8 mouse cellular contexts compared by ENCODE assay signal in genomic region chr15:80132993-80133586, GRCm38 (mm10). TPM values are rescaled to one million over a fixed set of nuclear protein-coding genes. Genes with fewer than 3 reads are reported as not detected.
A peak's percentile ranks its signal among the peaks of the same experiment; 100 is the strongest.
DNase-seq lines count a peak whose midpoint lies in the region; ATAC-seq and TF ChIP-seq lines count a peak whose summit lies in the region.

Tab1 (plus strand) TSS chr15:80133127.

- under 1% methylated on average over 59 of the region's 59 CpGs for WGBS in heart, embryonic 10.5 days
- WGBS in kidney, embryonic 15.5 days, result under 1% methylated on average over 57 of the region's 59 CpGs

- peak within 1 kb of the TSS; percentile 61 for H3K9ac ChIP-seq in kidney, embryonic 15.5 days

- H3K4me3 ChIP-seq in bone marrow macrophage, adult 2 months (ENCODE audit: insufficient read depth, low read length), result peak within 1 kb of the TSS; percentile 73
- peak within 1 kb of the TSS; percentile 69 for H3K4me3 ChIP-seq in embryonic fibroblast, embryonic 13.5 days (ENCODE audit: insufficient read depth, low read length)
- peak within 1 kb of the TSS; percentile 78 for H3K4me3 ChIP-seq in heart, embryonic 10.5 days
- H3K4me3 ChIP-seq in kidney, embryonic 15.5 days (replicated peaks), result peak within 1 kb of the TSS; percentile 72

- TF ChIP-seq POLR2A in bone marrow macrophage, adult 2 months (IDR thresholded peaks at IDR 0.05; ENCODE audit: borderline replicate concordance, low read depth, low read length), result no peak
- TF ChIP-seq POLR2A in embryonic fibroblast, embryonic 13.5 days (IDR thresholded peaks at IDR 0.05; ENCODE audit: low read depth, low read length), result peak; percentile 48

- H3K9me3 ChIP-seq in heart, embryonic 10.5 days, result no peaks in the 10 kb centered on the region
- no peaks in the 10 kb centered on the region for H3K9me3 ChIP-seq in kidney, embryonic 15.5 days (replicated peaks)

- H3K4me2 ChIP-seq in kidney, embryonic 15.5 days, result peak within 1 kb of the TSS; percentile 83

- peaks cover 29% of the 10 kb centered on the region for H3K4me1 ChIP-seq in bone marrow macrophage, adult 2 months (ENCODE audit: control insufficient read depth, insufficient read depth, low read length)
- H3K4me1 ChIP-seq in embryonic fibroblast, embryonic 13.5 days (ENCODE audit: control insufficient read depth, insufficient read depth, low read length), result peaks cover 6% of the 10 kb centered on the region
- H3K4me1 ChIP-seq in heart, embryonic 10.5 days, result peaks cover 51% of the 10 kb centered on the region
- H3K4me1 ChIP-seq in kidney, embryonic 15.5 days, result peaks cover 26% of the 10 kb centered on the region

- ATAC-seq in kidney, embryonic 15.5 days (replicated peaks; ENCODE audit: low FRiP score), result peak; percentile 95
- ATAC-seq in monocyte, adult 5-6 weeks (replicated peaks; ENCODE audit: insufficient number of reproducible peaks, low FRiP score, low TSS enrichment, poor library complexity, severe bottlenecking), result peak; percentile 90

- DNase-seq in A20 (ENCODE audit: low read depth, low spot score) (peak; percentile 97), liver (peak; percentile 93)
- peak; percentile 95 for DNase-seq in heart, embryonic 10.5 days (ENCODE audit: low spot score)
- peak; percentile 90 to 96 for DNase-seq in spleen, postnatal 4 days (ENCODE audit: low spot score in 2 of 2)

- no peaks in the 10 kb centered on the region for H3K27me3 ChIP-seq in heart, embryonic 10.5 days (ENCODE audit: insufficient read depth, poor library complexity, severe bottlenecking)
- H3K27me3 ChIP-seq in kidney, embryonic 15.5 days, result no peaks in the 10 kb centered on the region

- H3K36me3 ChIP-seq in heart, embryonic 10.5 days, result peaks cover 9% of the 10 kb centered on the region; the same call in 1 of the 2 replicates
- peaks cover 16% of the 10 kb centered on the region; the same call in 1 of the 2 replicates for H3K36me3 ChIP-seq in kidney, embryonic 15.5 days

- peak within 1 kb of the TSS; percentile 93 for H3K27ac ChIP-seq in bone marrow macrophage, adult 2 months (ENCODE audit: insufficient read depth, low read depth, low read length)
- peak within 1 kb of the TSS; percentile 95 for H3K27ac ChIP-seq in embryonic fibroblast, embryonic 13.5 days (ENCODE audit: insufficient read depth, low read length)
- peak within 1 kb of the TSS; percentile 99 for H3K27ac ChIP-seq in heart, embryonic 10.5 days
- H3K27ac ChIP-seq in kidney, embryonic 15.5 days, result peak within 1 kb of the TSS; percentile 100

- peak; percentile 30; the same call in 1 of the 2 replicates for TF ChIP-seq CTCF in bone marrow macrophage, adult 2 months (IDR thresholded peaks at IDR 0.05; ENCODE audit: low read depth, low read length)
- peak; percentile 24; the same call in 1 of the 2 replicates for TF ChIP-seq CTCF in embryonic fibroblast, embryonic 13.5 days (IDR thresholded peaks at IDR 0.05; ENCODE audit: borderline replicate concordance, insufficient read depth, low read length)

RNA-seq across cellular contexts. Expression of gene Tab1, which starts in this region (rescaled TPM):
- 18.3 and 19.2 TPM in 2 replicates for polyA plus RNA-seq in bone marrow macrophage, adult 2 months (2012; ENCODE audit: insufficient read depth, insufficient read length, missing spikeins)
- polyA plus RNA-seq in embryonic fibroblast, embryonic 13.5 days (2011; ENCODE audit: insufficient read length, low read depth, missing spikeins), result 11.0 and 12.2 TPM in 2 replicates
- 34.2 and 38.1 TPM in 2 replicates for polyA plus RNA-seq in heart, embryonic 10.5 days (2016; fragmentation: Nextera tagmentation; extraction: Ambion mirVana)
- polyA plus RNA-seq in kidney, embryonic 15.5 days (2015; fragmentation: Nextera tagmentation; extraction: Ambion mirVana), result 34.6 and 39.1 TPM in 2 replicates
- 11.6 to 17.4 TPM (median 12.4 TPM) in 3 replicates for total RNA-seq in monocyte, adult 5-6 weeks (2017)

Comparison
In these comparisons a context has a peak if more than half of its experiments do, and no peak if none do; other contexts are left out.
1. Peak in every context shown above with its lines: DNase-seq, ATAC-seq, H3K4me3 ChIP-seq and H3K27ac ChIP-seq.